Mouse (Mus musculus) intestine, embryonic 16.5 days (tissue): Measurements from ENCODE around the gene Dmap1. TPM values are rescaled to one million over a fixed set of nuclear protein-coding genes. Genes with fewer than 3 reads are reported as not detected.

Experiments
- ATAC-seq: fragments of 200-750 bp; cut with Nextera tagmentation; 2 replicates; pipeline ENCODE4 v1.8.0; 2017; ENCODE audit warnings: moderate TSS enrichment, moderate library complexity
- H3K27ac ChIP-seq: fragments of 300-500 bp; sonication (generic); 2 replicates; pipeline ENCODE4 v1.5.1; 2014; ENCODE audit warnings: mild to moderate bottlenecking, low read length
- H3K27me3 ChIP-seq: fragments of 300-500 bp; sonication (generic); replicated peaks from 2 replicates; pipeline ENCODE4 v1.6.1; 2014; ENCODE audit warnings: low read length, control low read depth, mixed read lengths; ENCODE audit not compliant: control insufficient read depth, insufficient read depth
- H3K36me3 ChIP-seq: fragments of 300-500 bp; sonication (generic); 2 replicates; pipeline ENCODE4 v1.6.1; 2014; ENCODE audit warnings: low read length, control low read depth; ENCODE audit not compliant: control insufficient read depth, insufficient read depth
- H3K4me1 ChIP-seq: fragments of 300-500 bp; sonication (generic); 2 replicates; pipeline ENCODE4 v1.6.1; 2014; ENCODE audit warnings: low read length, control low read depth, mixed read lengths; ENCODE audit not compliant: control insufficient read depth, insufficient read depth
- H3K4me2 ChIP-seq: fragments of 300-500 bp; sonication (generic); 2 replicates; pipeline ENCODE4 v1.6.1; 2014; ENCODE audit warnings: low read depth, low read length, control low read depth
- H3K4me3 ChIP-seq: fragments of 300-500 bp; sonication (generic); 2 replicates; pipeline ENCODE4 v1.5.1; 2014; ENCODE audit warnings: mild to moderate bottlenecking, low read length
- H3K9ac ChIP-seq: fragments of 300-500 bp; sonication (generic); 2 replicates; pipeline ENCODE4 v1.6.1; 2014; ENCODE audit warnings: low read depth, low read length
- H3K9me3 ChIP-seq: fragments of 300-500 bp; sonication (generic); 2 replicates; pipeline ENCODE4 v1.6.1; 2016; ENCODE audit warnings: low read length, control low read depth; ENCODE audit not compliant: control insufficient read depth
- WGBS: fragments of 180-500 bp; shearing (Covaris S2); extraction: QIAGEN DNeasy Blood & Tissue Kit; methylation state at CpG from one replicate; pipeline ENCODE4 v1.1.7; 2014; 5-methylcytosine and 5-hydroxymethylcytosine counted together
- polyA plus RNA-seq: library from polyadenylated mRNA; unstranded; fragments of >200 nt; fragmentation: Nextera tagmentation; extraction: Ambion mirVana; gene quantifications from 2 replicates; pipeline ENCODE4 v1.2.1, GENCODE M21; 2015

The Dmap1 gene
- polyA plus RNA-seq, result 40.7 and 45.0 TPM in 2 replicates

DNA sequence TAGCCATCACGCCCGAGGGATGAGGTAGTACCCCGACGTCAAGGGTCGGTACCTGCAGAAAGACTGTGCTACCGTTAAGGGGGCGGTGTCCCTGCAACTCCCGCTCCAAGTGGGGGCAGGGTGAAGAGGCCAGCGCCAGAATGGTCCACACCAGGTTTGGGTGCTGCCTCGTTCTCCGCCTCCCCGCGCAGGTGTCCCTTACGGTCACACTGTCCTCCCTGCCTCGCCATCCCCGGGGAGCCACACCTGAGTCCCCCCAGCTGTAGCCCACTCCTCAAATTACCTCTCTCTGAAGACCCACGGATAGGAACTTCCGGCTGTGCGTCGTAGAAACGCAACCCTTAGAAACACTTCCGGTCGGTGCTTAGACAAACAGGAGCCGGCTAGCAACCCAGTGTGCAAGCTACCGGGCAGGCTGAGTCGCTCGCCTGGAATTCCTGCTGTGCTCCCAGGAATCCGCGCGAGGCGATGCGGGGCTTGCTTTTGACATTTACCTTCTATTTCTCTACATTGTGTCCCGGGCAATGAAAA, at the start of gene Dmap1:
Dmap1 (minus strand) TSS at position 343 of the 531 bp plus-strand sequence.
- Histone ChIP-seq H3K27me3 (no peaks in the 10 kb centered on the region), H3K36me3 (peaks cover 8% of the 10 kb centered on the region), H3K4me2 (peak within 1 kb of the TSS; percentile 82), H3K9ac (peak within 1 kb of the TSS; percentile 93), H3K4me1 (peaks cover 5% of the 10 kb centered on the region; the same call in 1 of the 2 replicates), H3K27ac (no peak within 1 kb of the TSS), H3K4me3 (peak within 1 kb of the TSS; percentile 90), H3K9me3 (no peaks in the 10 kb centered on the region)
- peak; percentile 89 for ATAC-seq
- WGBS, result under 1% methylated on average over 33 of the region's 33 CpGs

DNA sequence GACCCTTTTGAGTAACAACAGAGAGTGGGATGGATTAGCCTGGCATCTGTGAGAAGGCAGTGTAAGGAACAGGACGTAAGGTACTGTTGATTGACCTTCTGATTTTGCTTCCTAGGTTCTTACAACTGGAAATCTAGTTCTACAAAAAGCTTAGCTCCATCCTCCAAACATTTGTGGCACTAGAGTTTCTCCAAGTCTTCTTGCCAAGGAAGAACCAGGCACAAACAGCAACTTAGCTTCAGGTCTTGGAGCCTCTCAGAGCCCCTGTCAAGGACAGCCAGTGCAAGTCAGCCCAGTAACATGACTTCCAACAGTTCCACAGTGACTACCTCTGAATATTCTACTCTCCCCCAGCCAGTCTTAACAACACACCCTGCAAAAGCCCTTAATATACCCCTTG, 42.0 kb upstream of the Dmap1 start, which contains the start of gene Gm12845:
Gm12845 (plus strand) TSS at position 301 of the 400 bp plus-strand sequence.
- Histone ChIP-seq H3K36me3 (no peaks in the 10 kb centered on the region), H3K4me1 (no peaks in the 10 kb centered on the region), H3K27ac (no peak within 1 kb of the TSS), H3K4me2 (no peak within 1 kb of the TSS), H3K27me3 (no peaks in the 10 kb centered on the region), H3K9ac (no peak within 1 kb of the TSS), H3K9me3 (no peaks in the 10 kb centered on the region), H3K4me3 (no peak within 1 kb of the TSS)
- ATAC-seq, result no peak
- 86% methylated on average over 1 of the region's 1 CpGs for WGBS

DNA sequence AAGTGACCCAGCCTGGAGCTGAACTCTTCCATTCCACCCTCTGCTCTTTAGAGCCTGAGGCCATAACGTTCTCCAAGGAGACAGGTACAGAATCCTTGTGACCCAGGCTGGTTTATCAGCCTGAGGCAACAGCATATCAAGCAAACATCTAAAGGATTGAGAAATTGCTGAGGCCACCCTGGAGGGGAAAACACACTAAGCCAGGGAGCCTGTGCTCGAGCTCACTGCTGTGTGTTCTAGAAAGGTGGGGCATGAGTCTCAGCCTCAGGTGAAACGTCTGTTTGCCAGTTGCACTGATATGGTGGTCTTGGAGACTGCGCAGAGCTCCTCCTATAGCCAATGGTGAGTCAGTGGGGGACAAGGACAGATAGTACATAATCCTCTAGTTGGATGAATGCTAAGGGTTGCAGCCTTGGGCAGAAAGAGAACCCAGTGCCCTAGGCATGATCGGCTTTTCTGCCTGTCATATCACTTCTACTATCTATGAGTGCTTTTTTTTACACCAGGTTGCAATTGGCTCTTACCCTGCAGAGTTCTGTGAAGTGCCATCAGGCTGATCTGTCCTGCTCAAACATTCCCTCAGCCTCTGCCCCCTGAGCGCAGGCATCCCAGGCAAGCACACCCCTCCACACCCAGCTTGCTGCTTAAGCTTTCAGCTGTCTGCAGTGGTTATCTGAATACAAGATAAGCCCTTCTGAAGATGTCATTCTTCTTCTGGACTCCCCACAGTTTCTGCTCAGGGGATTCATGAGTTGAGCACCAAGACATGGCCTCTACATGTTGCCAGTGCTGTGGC, 31.4 kb upstream of the Dmap1 start:
- Histone ChIP-seq H3K9me3 (no peaks in the 10 kb centered on the region), H3K27me3 (no peaks in the 10 kb centered on the region), H3K4me2 (no peak overlapping the region), H3K4me1 (peaks cover 12% of the 10 kb centered on the region; the same call in 1 of the 2 replicates), H3K4me3 (no peak overlapping the region), H3K36me3 (no peaks in the 10 kb centered on the region), H3K27ac (peak overlapping the region; percentile 37), H3K9ac (no peak overlapping the region)
- WGBS, result 57% methylated on average over 6 of the region's 6 CpGs
- peak; percentile 71 for ATAC-seq

DNA sequence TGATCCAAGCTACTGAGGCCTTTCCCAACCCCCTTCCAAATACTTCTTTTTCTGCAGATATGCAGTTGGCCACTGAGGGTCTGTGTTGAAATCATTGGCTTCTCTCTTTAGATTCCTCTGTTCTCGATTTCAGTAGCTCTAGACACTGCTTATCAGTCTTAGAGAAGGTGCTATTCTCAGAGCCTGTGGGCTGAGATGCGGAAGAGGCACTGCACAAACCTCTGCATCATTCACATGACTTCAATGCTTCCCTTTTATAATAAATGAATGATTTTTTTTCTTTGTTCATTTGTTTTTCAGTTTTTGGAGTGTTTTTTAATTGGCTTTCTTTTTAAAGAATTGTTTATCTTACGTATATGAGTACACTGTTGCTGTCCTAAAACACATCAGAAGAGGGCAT, 30.2 kb upstream of the Dmap1 start:
- Histone ChIP-seq H3K36me3 (no peaks in the 10 kb centered on the region), H3K27me3 (no peaks in the 10 kb centered on the region), H3K9me3 (no peaks in the 10 kb centered on the region), H3K4me1 (peaks cover 12% of the 10 kb centered on the region; the same call in 1 of the 2 replicates), H3K4me2 (no peak overlapping the region), H3K27ac (no peak overlapping the region), H3K9ac (no peak overlapping the region), H3K4me3 (no peak overlapping the region)
- ATAC-seq, result no peak
- 94% methylated on average over 3 of the region's 3 CpGs for WGBS

DNA sequence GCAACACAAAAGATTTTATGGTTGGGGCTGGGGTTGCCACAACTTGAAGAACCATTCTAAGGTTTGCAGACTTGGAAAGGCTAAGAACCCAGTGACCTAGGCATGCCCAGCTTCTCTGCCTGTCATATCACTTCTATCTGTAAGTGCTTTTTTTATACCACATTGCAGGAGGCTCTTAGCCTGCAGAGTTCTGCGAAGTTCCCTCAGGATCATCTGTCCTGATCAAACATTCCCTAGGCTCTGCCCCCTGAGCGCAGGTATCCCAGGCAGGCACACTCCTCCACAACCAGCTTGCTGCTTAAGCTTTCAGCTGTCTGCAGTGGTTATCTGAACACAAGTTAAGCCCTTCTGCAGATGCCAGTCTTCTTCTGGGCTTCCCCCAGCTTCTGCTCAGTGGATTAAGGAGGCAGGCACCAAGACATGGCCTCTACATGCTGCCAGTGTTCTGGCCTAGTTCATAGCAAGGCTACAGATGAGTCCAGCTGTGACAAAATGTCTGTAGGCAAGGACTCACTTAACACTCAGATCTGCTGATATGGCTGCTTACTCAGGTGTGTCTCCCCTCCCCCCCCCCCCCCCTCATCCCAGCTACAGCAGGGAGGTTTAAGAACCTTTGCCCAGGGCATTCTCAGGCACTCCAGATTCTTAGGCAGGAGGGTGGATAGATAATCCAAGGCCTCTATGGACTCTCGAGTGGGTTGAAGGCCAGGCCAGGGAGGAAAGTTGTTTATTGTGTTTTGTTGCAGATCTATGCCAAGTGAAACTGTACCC, 26.9 kb upstream of the Dmap1 start:
- ATAC-seq, result peak; percentile 83
- Histone ChIP-seq H3K27me3 (no peaks in the 10 kb centered on the region), H3K36me3 (no peaks in the 10 kb centered on the region), H3K9ac (no peak overlapping the region), H3K27ac (peak overlapping the region; percentile 58; the same call in 1 of the 2 replicates), H3K4me2 (no peak overlapping the region), H3K4me3 (no peak overlapping the region), H3K4me1 (peaks cover 12% of the 10 kb centered on the region; the same call in 1 of the 2 replicates), H3K9me3 (no peaks in the 10 kb centered on the region)
- 60% methylated on average over 3 of the region's 3 CpGs for WGBS

DNA sequence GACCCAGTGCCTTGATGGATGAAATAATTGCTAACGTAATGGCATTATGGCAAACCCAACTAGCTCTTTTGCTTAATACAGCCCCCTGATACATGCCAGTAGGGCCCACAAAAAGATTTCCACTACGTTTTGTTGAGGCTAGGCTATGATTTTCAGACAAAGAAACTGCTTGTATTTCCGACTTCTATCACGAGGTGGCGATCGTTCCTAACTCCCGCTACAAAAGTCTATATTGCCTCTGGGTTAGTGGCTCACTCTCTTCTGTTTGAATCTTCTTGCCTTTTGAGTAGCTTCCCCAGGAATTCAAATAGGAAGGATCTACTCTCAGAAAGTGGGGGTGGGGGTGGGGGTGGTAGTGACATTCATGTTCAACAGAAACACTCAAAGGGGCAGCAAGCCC, 23.3 kb upstream of the Dmap1 start:
- 5% methylated on average over 7 of the region's 7 CpGs for WGBS
- no peak overlapping the region for H3K4me3 ChIP-seq

DNA sequence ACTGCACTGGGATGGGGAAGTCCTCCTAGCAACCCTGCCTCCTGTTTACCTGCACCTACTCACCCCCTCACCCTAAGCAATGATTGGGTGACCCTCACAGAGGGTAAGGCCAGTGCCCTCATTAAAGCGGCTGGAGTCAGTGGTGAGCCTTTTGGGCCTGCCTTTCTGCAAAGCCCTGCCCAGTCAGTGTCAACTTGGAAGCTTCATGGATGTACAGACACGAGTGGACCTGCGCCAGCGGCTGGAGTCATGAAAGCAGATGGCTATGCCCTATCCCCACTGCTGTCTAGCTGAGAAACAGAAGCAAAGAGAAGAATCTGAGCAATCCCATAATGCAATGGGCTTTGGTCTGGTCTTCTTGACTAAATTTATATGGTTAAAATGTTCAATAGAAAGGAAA, 4.3 kb upstream of the Dmap1 start:
- Histone ChIP-seq H3K4me3 (no peak overlapping the region), H3K9ac (no peak overlapping the region), H3K36me3 (no peaks in the 10 kb centered on the region), H3K4me1 (peaks cover 2% of the 10 kb centered on the region; the same call in 1 of the 2 replicates), H3K27me3 (no peaks in the 10 kb centered on the region), H3K4me2 (no peak overlapping the region), H3K27ac (no peak overlapping the region), H3K9me3 (no peaks in the 10 kb centered on the region)
- WGBS, result 80% methylated on average over 4 of the region's 4 CpGs
- no peak for ATAC-seq

More for the DNA sequence above, 23.3 kb upstream of the Dmap1 start:
- no peak overlapping the region for H3K9ac ChIP-seq
- no peak overlapping the region for H3K4me2 ChIP-seq
- no peaks in the 10 kb centered on the region for H3K27me3 ChIP-seq
- ATAC-seq, result no peak
- no peaks in the 10 kb centered on the region for H3K36me3 ChIP-seq
- no peak overlapping the region for H3K27ac ChIP-seq
- 0 out of 2 replicates have a peak, but pooled peaks cover 5% of the 10 kb centered on the region for H3K4me1 ChIP-seq
- no peaks in the 10 kb centered on the region for H3K9me3 ChIP-seq

DNA sequence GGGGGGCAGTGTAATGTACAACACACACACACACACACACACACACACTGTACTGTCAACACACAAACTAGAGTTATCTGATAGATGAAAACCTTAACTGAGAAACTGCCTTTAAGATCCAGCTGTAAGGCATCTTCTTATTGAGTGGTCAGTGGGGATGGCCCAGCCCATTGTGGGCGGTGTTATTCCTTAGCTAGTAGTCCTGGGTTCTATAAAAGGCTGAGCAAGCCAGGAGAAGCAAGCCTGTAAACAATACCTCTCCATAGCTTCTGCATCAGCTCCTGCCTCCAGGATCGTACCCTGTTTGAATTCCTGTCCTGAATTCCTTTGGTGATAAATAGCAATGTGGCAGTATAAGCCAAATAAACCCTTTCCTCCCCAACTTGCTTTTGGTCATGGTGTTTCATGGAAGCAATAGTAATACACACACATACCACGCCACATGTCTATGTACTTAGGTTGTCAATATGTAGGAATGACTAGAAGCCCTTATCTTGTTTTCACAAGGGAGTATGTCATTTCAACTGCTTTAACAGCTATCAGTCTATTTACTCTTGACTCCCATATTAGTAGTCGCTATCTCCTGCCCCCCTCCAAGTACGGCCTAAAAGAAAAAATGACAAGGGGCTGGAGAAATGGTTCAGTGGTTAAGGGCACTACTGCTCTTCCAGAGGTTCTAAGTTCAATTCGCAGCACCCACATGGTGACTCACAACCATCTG, 1.1 kb upstream of the Dmap1 start:
- Histone ChIP-seq H3K36me3 (peaks cover 5% of the 10 kb centered on the region), H3K4me1 (peaks cover 5% of the 10 kb centered on the region; the same call in 1 of the 2 replicates), H3K9ac (no peak overlapping the region), H3K4me3 (no peak overlapping the region), H3K27ac (no peak overlapping the region), H3K9me3 (no peaks in the 10 kb centered on the region), H3K4me2 (no peak overlapping the region), H3K27me3 (no peaks in the 10 kb centered on the region)
- ATAC-seq, result no peak
- WGBS, result 62% methylated on average over 6 of the region's 6 CpGs
